In the genomic region with DNA sequence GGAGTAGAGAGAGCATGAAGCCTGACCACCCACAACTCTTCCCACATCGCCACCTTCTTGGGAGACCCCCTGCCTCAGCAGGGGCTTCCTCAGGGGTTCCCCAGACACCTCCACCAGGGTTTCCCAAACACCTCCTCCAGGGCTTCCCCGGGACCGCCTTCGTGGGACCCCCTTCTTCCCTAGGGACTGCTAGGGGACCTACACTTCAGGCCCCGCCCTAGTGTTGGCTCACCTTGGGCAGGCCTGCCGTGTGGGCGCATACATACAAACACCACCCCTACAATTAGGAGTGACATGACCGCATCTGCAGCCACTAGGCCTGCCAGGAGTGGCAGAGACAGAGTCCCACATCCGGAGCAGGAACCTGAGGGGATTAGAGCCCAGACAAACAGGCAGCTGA, we compare ENCODE assay signal across 15 mouse cellular contexts. TPM values are rescaled to one million over a fixed set of nuclear protein-coding genes. Genes with fewer than 3 reads are reported as not detected.
DNase-seq lines count a peak whose midpoint lies in the region; ATAC-seq and TF ChIP-seq lines count a peak whose summit lies in the region.
"Had no signal": no experiment of that assay in that cellular context is flagged by ENCODE, and none has a peak within 500 bp of the region (broad histone marks: within the 10 kb centered on the region; RNA-seq: fewer than 3 reads in every experiment).

No protein-coding gene starts in this region.

- H3K4me2 ChIP-seq in liver, embryonic 13.5 days, result peak overlapping the region; percentile 20; the same call in 1 of the 2 replicates
- no peak overlapping the region for H3K4me2 ChIP-seq in heart, embryonic 12.5 days
- H3K4me2 ChIP-seq: forebrain, embryonic 12.5 days; limb, embryonic 12.5 days had no signal

- ATAC-seq in liver, embryonic 13.5 days (ENCODE audit: low read depth), result no peak
- ATAC-seq in heart, embryonic 12.5 days (ENCODE audit: insufficient number of reproducible peaks, low FRiP score), result no peak

- H3K4me1 ChIP-seq in ES-Bruce4 (ENCODE audit: control insufficient read depth, insufficient read depth, low read length), result no peaks in the 10 kb centered on the region
- H3K4me1 ChIP-seq in liver, embryonic 13.5 days (replicated peaks), result peaks cover 28% of the 10 kb centered on the region
- H3K4me1 ChIP-seq in spleen, adult 2 months (ENCODE audit: control insufficient read depth, insufficient read depth, insufficient read length), result peaks cover 42% of the 10 kb centered on the region; the same call in 1 of the 2 replicates
- 0 out of 2 replicates have a peak, but pooled peaks cover 11% of the 10 kb centered on the region for H3K4me1 ChIP-seq in heart, embryonic 12.5 days (replicated peaks)
- H3K4me1 ChIP-seq in kidney, adult 2 months (ENCODE audit: control insufficient read depth, insufficient read depth, low read length), result no peaks in the 10 kb centered on the region

- no peak for TF ChIP-seq EP300 in ES-Bruce4 (IDR thresholded peaks at IDR 0.05; ENCODE audit: insufficient read depth, low read depth, low read length)

- no peak for TF ChIP-seq POLR2A in ES-Bruce4 (IDR thresholded peaks at IDR 0.05; ENCODE audit: insufficient read depth, low read length)
- TF ChIP-seq POLR2A in spleen, adult 2 months (IDR thresholded peaks at IDR 0.05; ENCODE audit: low read depth, low read length), result no peak
- no peak for TF ChIP-seq POLR2A in kidney, adult 2 months (IDR thresholded peaks at IDR 0.05; ENCODE audit: low read depth, low read length)

- H3K27me3 ChIP-seq in ES-Bruce4 (ENCODE audit: control insufficient read depth, insufficient read depth, low read length, poor library complexity, severe bottlenecking), result no peaks in the 10 kb centered on the region
- H3K27me3 ChIP-seq in liver, embryonic 13.5 days, result peaks cover 6% of the 10 kb centered on the region
- no peaks in the 10 kb centered on the region for H3K27me3 ChIP-seq in spleen, adult 2 months (ENCODE audit: control insufficient read depth, insufficient read depth, low read length)
- H3K27me3 ChIP-seq in heart, embryonic 12.5 days (replicated peaks), result peaks cover 8% of the 10 kb centered on the region; the same call in 1 of the 2 replicates
- no peaks in the 10 kb centered on the region for H3K27me3 ChIP-seq in kidney, adult 2 months (replicated peaks; ENCODE audit: control insufficient read depth, insufficient read depth, low read length)

- TF ChIP-seq CTCF in ES-Bruce4 (IDR thresholded peaks at IDR 0.05; ENCODE audit: low read depth, low read length), result no peak
- no peak for TF ChIP-seq CTCF in spleen, adult 2 months (IDR thresholded peaks at IDR 0.05; ENCODE audit: extremely low read depth, insufficient read depth, insufficient read length, insufficient replicate concordance)
- no peak for TF ChIP-seq CTCF in kidney, adult 2 months (conservative IDR thresholded peaks at IDR 0.05; ENCODE audit: insufficient read depth, insufficient read length, low read depth, low read length)

- H3K9ac ChIP-seq in ES-Bruce4 (ENCODE audit: low read depth, poor library complexity, severe bottlenecking), result 0 out of 2 replicates have a peak overlapping the region, but pooled peaks have one; percentile 5
- 0 out of 2 replicates have a peak overlapping the region, but pooled peaks have one; percentile 1 for H3K9ac ChIP-seq in liver, embryonic 13.5 days
- H3K9ac ChIP-seq in heart, embryonic 12.5 days, result no peak overlapping the region
- H3K9ac ChIP-seq: forebrain, embryonic 12.5 days; limb, embryonic 12.5 days had no signal

- H3K36me3 ChIP-seq in ES-Bruce4 (ENCODE audit: control insufficient read depth, insufficient read depth, low read length, poor library complexity, severe bottlenecking), result no peaks in the 10 kb centered on the region
- no peaks in the 10 kb centered on the region for H3K36me3 ChIP-seq in liver, embryonic 13.5 days
- no peaks in the 10 kb centered on the region for H3K36me3 ChIP-seq in spleen, adult 2 months (ENCODE audit: control insufficient read depth, insufficient read depth, low read length)
- H3K36me3 ChIP-seq in heart, embryonic 12.5 days, result no peaks in the 10 kb centered on the region
- no peaks in the 10 kb centered on the region for H3K36me3 ChIP-seq in kidney, adult 2 months (ENCODE audit: control insufficient read depth, insufficient read depth, low read length)
- H3K36me3 ChIP-seq: forebrain, embryonic 12.5 days; limb, embryonic 12.5 days had no signal

- DNase-seq in 416B (ENCODE audit: low read depth) (peak; percentile 81), adipocyte (ENCODE audit: low spot score) (no peak)
- no peak for DNase-seq in liver, embryonic 13.5 days
- DNase-seq in spleen, adult 2 months (ENCODE audit: low read depth in 1 of 2, low spot score in 2 of 2), result peak in 1 of 2 experiments; percentile 41
- DNase-seq in yolk sac, embryonic 10.5 days (ENCODE audit: low spot score), result no peak
- no peak for DNase-seq in kidney, adult 2 months
- DNase-seq: cerebellum, adult 11 months; gastrocnemius, postnatal 36 days; heart, postnatal 4 days; layer of hippocampus, adult 9-11 months had no signal

- H3K4me3 ChIP-seq in ES-Bruce4 (ENCODE audit: low read depth, low read length), result no peak overlapping the region
- no peak overlapping the region for H3K4me3 ChIP-seq in liver, embryonic 13.5 days (replicated peaks)
- H3K4me3 ChIP-seq in spleen, adult 2 months (ENCODE audit: extremely low read depth, insufficient read depth, insufficient read length), result no peak overlapping the region
- H3K4me3 ChIP-seq in heart, embryonic 12.5 days, result no peak overlapping the region
- no peak overlapping the region for H3K4me3 ChIP-seq in kidney, adult 2 months (ENCODE audit: insufficient read depth, low read depth, low read length)
- H3K4me3 ChIP-seq: forebrain, embryonic 12.5 days; limb, embryonic 12.5 days; myocyte had no signal

- H3K27ac ChIP-seq in ES-Bruce4 (ENCODE audit: insufficient read depth, low read length), result no peak overlapping the region
- peak overlapping the region; percentile 62 for H3K27ac ChIP-seq in liver, embryonic 13.5 days
- H3K27ac ChIP-seq in spleen, adult 2 months (ENCODE audit: insufficient read depth, low read length), result peak overlapping the region; percentile 85
- H3K27ac ChIP-seq in heart, embryonic 12.5 days (ENCODE audit: poor library complexity, severe bottlenecking), result no peak overlapping the region
- no peak overlapping the region for H3K27ac ChIP-seq in kidney, adult 2 months (ENCODE audit: insufficient read depth, low read depth, low read length)
- H3K27ac ChIP-seq: forebrain, embryonic 12.5 days; limb, embryonic 12.5 days had no signal

- H3K9me3 ChIP-seq in ES-Bruce4 (replicated peaks; ENCODE audit: control insufficient read depth, insufficient read depth, low read length, poor library complexity, severe bottlenecking), result no peaks in the 10 kb centered on the region
- H3K9me3 ChIP-seq in liver, embryonic 13.5 days (replicated peaks), result no peaks in the 10 kb centered on the region; the same call in 1 of the 2 replicates
- peaks cover 10% of the 10 kb centered on the region for H3K9me3 ChIP-seq in heart, embryonic 12.5 days (replicated peaks)
- H3K9me3 ChIP-seq: forebrain, embryonic 12.5 days had no signal

- 38% methylated on average over 9 of the region's 9 CpGs for WGBS in liver, embryonic 13.5 days (ENCODE audit: insufficient replicate concordance)
- 10% methylated on average over 9 of the region's 9 CpGs for WGBS in spleen, adult 2 months
- 61% methylated on average over 9 of the region's 9 CpGs for WGBS in heart, embryonic 12.5 days
- WGBS in kidney, adult 2 months, result 79% methylated on average over 9 of the region's 9 CpGs

RNA-seq across cellular contexts. Expression of a gene that starts 1.8 kb away (rescaled TPM):
- not detected in 2 replicates for polyA plus RNA-seq in ES-Bruce4 (2011; ENCODE audit: insufficient read depth, insufficient read length, low read depth, missing spikeins)
- polyA plus RNA-seq in liver, embryonic 13.5 days (2015; fragmentation: Nextera tagmentation; extraction: Ambion mirVana), result 2.7 and 4.0 TPM in 2 replicates
- polyA plus RNA-seq in spleen, adult 2 months (2012; rRNA removed), result 178 and 278 TPM in 2 replicates
- 1.1 TPM in 1 of 2 replicates, not detected in the other for polyA plus RNA-seq in heart, embryonic 12.5 days (2016; fragmentation: Nextera tagmentation; extraction: Ambion mirVana)
- polyA plus RNA-seq in kidney, adult 2 months (2012; rRNA removed), result 3.7 and 12.0 TPM in 2 replicates
- polyA plus RNA-seq: forebrain, embryonic 12.5 days; limb, embryonic 12.5 days; myocyte had no signal

RNA-seq across cellular contexts. Expression of a gene that starts 3.7 kb away (rescaled TPM):
- polyA plus RNA-seq in ES-Bruce4 (2011; ENCODE audit: insufficient read depth, insufficient read length, low read depth, missing spikeins), result 4.1 TPM in 2 replicates
- polyA plus RNA-seq in liver, embryonic 13.5 days (2015; fragmentation: Nextera tagmentation; extraction: Ambion mirVana), result 1.2 TPM in 2 replicates
- polyA plus RNA-seq in spleen, adult 2 months (2012; rRNA removed), result 55.1 and 70.8 TPM in 2 replicates
- polyA plus RNA-seq in heart, embryonic 12.5 days (2016; fragmentation: Nextera tagmentation; extraction: Ambion mirVana), result 0.95 and 1.3 TPM in 2 replicates
- 1.8 and 3.1 TPM in 2 replicates for polyA plus RNA-seq in kidney, adult 2 months (2012; rRNA removed)

RNA-seq across cellular contexts. Expression of a gene that starts 4.3 kb away (rescaled TPM):
- polyA plus RNA-seq in ES-Bruce4 (2011; ENCODE audit: insufficient read depth, insufficient read length, low read depth, missing spikeins), result not detected in 2 replicates
- polyA plus RNA-seq in liver, embryonic 13.5 days (2015; fragmentation: Nextera tagmentation; extraction: Ambion mirVana), result 65.8 and 80.0 TPM in 2 replicates
- polyA plus RNA-seq in spleen, adult 2 months (2012; rRNA removed), result 569 and 738 TPM in 2 replicates
- polyA plus RNA-seq in heart, embryonic 12.5 days (2016; fragmentation: Nextera tagmentation; extraction: Ambion mirVana), result 9.5 and 9.8 TPM in 2 replicates
- polyA plus RNA-seq in kidney, adult 2 months (2012; rRNA removed), result 51.3 and 83.0 TPM in 2 replicates
- polyA plus RNA-seq: myocyte had no signal

RNA-seq across cellular contexts. Expression of a gene that starts 27.5 kb away (rescaled TPM):
- polyA plus RNA-seq in ES-Bruce4 (2011; ENCODE audit: insufficient read depth, insufficient read length, low read depth, missing spikeins), result 70.6 and 78.2 TPM in 2 replicates
- polyA plus RNA-seq in liver, embryonic 13.5 days (2015; fragmentation: Nextera tagmentation; extraction: Ambion mirVana), result 4.6 and 4.7 TPM in 2 replicates
- 1.9 and 2.3 TPM in 2 replicates for polyA plus RNA-seq in spleen, adult 2 months (2012; rRNA removed)
- 41.6 and 43.4 TPM in 2 replicates for polyA plus RNA-seq in heart, embryonic 12.5 days (2016; fragmentation: Nextera tagmentation; extraction: Ambion mirVana)
- 13.0 and 14.2 TPM in 2 replicates for polyA plus RNA-seq in kidney, adult 2 months (2012; rRNA removed)

RNA-seq across cellular contexts. Expression of a gene that starts 39.6 kb away (rescaled TPM):
- polyA plus RNA-seq in ES-Bruce4 (2011; ENCODE audit: insufficient read depth, insufficient read length, low read depth, missing spikeins), result 5.8 and 9.4 TPM in 2 replicates
- 0.16 and 0.20 TPM in 2 replicates for polyA plus RNA-seq in liver, embryonic 13.5 days (2015; fragmentation: Nextera tagmentation; extraction: Ambion mirVana)
- 0.14 and 0.49 TPM in 2 replicates for polyA plus RNA-seq in spleen, adult 2 months (2012; rRNA removed)
- 1.1 and 1.3 TPM in 2 replicates for polyA plus RNA-seq in heart, embryonic 12.5 days (2016; fragmentation: Nextera tagmentation; extraction: Ambion mirVana)
- polyA plus RNA-seq in kidney, adult 2 months (2012; rRNA removed), result 0.30 and 0.33 TPM in 2 replicates
- polyA plus RNA-seq: myocyte had no signal

Comparison
In these comparisons a context has a peak if more than half of its experiments do, and no peak if none do; other contexts are left out.
1. H3K27ac ChIP-seq: peak in liver, embryonic 13.5 days (single experiment) and spleen, adult 2 months (single experiment); none in ES-Bruce4 (single experiment), heart, embryonic 12.5 days (single experiment) and kidney, adult 2 months (single experiment).
2. RNA of a gene that starts 1.8 kb away (polyA plus RNA-seq): 178 to 278 TPM in spleen, adult 2 months; 3.7 to 12.0 TPM in kidney, adult 2 months, 2.7 to 4.0 TPM in liver, embryonic 13.5 days, not detected in ES-Bruce4 and 1.1 TPM in heart, embryonic 12.5 days; every median in the first group is over 10 times any median in the second.
3. RNA of a gene that starts 3.7 kb away (polyA plus RNA-seq): 55.1 to 70.8 TPM in spleen, adult 2 months; 4.1 TPM in ES-Bruce4, 1.8 to 3.1 TPM in kidney, adult 2 months, 1.2 TPM in liver, embryonic 13.5 days and 0.95 to 1.3 TPM in heart, embryonic 12.5 days; every median in the first group is over 10 times any median in the second.
4. RNA of a gene that starts 4.3 kb away (polyA plus RNA-seq): 569 to 738 TPM in spleen, adult 2 months, 51.3 to 83.0 TPM in kidney, adult 2 months, 65.8 to 80.0 TPM in liver, embryonic 13.5 days and 9.5 to 9.8 TPM in heart, embryonic 12.5 days; not detected in ES-Bruce4; every median in the first group is over 10 times any median in the second.